Mouse (Mus musculus) hindbrain, embryonic 11.5 days (tissue): ENCODE measurements at regions not wholly inside any gene's neighbourhood (a gene's known extent, or its start where the extent isn't known, plus 50 kb on each side); places are given as distances from the start of the nearest gene placed in this dataset.

Source experiments
- ATAC-seq: fragments of 200-750 bp; cut with Nextera tagmentation; 2 replicates; pipeline ENCODE4 v1.8.0; 2017; ENCODE audit warnings: mild to moderate bottlenecking, moderate TSS enrichment, moderate library complexity; ENCODE audit not compliant: low FRiP score
- DNase-seq: peaks from one replicate; pipeline ENCODE4 v3.0.0-alpha.2; 2015; ENCODE audit warnings: low spot score
- H3K27ac ChIP-seq: fragments of 300-500 bp; sonication (generic); 2 replicates; pipeline ENCODE4 v1.5.1; 2014; ENCODE audit warnings: mild to moderate bottlenecking, low read depth, low read length
- H3K27me3 ChIP-seq: fragments of 300-500 bp; sonication (generic); 2 replicates; pipeline ENCODE4 v1.6.1; 2014; ENCODE audit warnings: mild to moderate bottlenecking, low read length, moderate library complexity, mixed read lengths; ENCODE audit not compliant: control insufficient read depth, insufficient read depth
- H3K36me3 ChIP-seq: fragments of 300-500 bp; sonication (generic); 2 replicates; pipeline ENCODE4 v1.6.1; 2014; ENCODE audit warnings: mild to moderate bottlenecking, low read length, moderate library complexity, mixed read lengths; ENCODE audit not compliant: control insufficient read depth, insufficient read depth
- H3K4me1 ChIP-seq: fragments of 300-500 bp; sonication (generic); replicated peaks from 2 replicates; pipeline ENCODE4 v1.6.1; 2014; ENCODE audit warnings: low read length, mixed read lengths; ENCODE audit not compliant: control insufficient read depth, insufficient read depth
- H3K4me2 ChIP-seq: fragments of 300-500 bp; sonication (generic); replicated peaks from 2 replicates; pipeline ENCODE4 v1.6.1; 2014; ENCODE audit warnings: mild to moderate bottlenecking, low read depth, low read length
- H3K4me3 ChIP-seq: fragments of 300-500 bp; sonication (generic); 2 replicates; pipeline ENCODE4 v1.5.1; 2014; ENCODE audit warnings: low read depth, low read length
- H3K9ac ChIP-seq: fragments of 300-500 bp; sonication (generic); 2 replicates; pipeline ENCODE4 v1.6.1; 2014; ENCODE audit warnings: low read depth, low read length
- H3K9me3 ChIP-seq: fragments of 300-500 bp; sonication (generic); 2 replicates; pipeline ENCODE4 v1.6.1; 2016; ENCODE audit warnings: low read length; ENCODE audit not compliant: control insufficient read depth
- WGBS: fragments of 180-500 bp; shearing (Covaris S2); extraction: QIAGEN DNeasy Blood & Tissue Kit; methylation state at CpG from one replicate; pipeline ENCODE4 v1.1.7; 2014; 5-methylcytosine and 5-hydroxymethylcytosine counted together

GRCm38 (mm10) chr11:18495108-18495757, 523.6 kb downstream of the Meis1 start:
- Histone ChIP-seq H3K4me3 (no peak overlapping the region), H3K27me3 (no peaks in the 10 kb centered on the region), H3K4me2 (no peak overlapping the region), H3K9ac (no peak overlapping the region), H3K9me3 (no peaks in the 10 kb centered on the region), H3K4me1 (no peaks in the 10 kb centered on the region), H3K36me3 (no peaks in the 10 kb centered on the region), H3K27ac (no peak overlapping the region)
- no peak for ATAC-seq
- no peak for DNase-seq
- WGBS: 72% methylated on average over 6 of the region's 6 CpGs

GRCm38 (mm10) chr11:18493981-18494380, 524.8 kb downstream of the Meis1 start:
- H3K9me3 ChIP-seq: no peaks in the 10 kb centered on the region
- H3K4me1 ChIP-seq: no peaks in the 10 kb centered on the region
- ATAC-seq (no peak), DNase-seq (no peak)
- H3K27me3 ChIP-seq: no peaks in the 10 kb centered on the region
- WGBS: 45% methylated on average over 5 of the region's 5 CpGs
- no peak overlapping the region for H3K4me3 ChIP-seq
- no peak overlapping the region for H3K27ac ChIP-seq
- H3K4me2 ChIP-seq: no peak overlapping the region
- H3K9ac ChIP-seq: no peak overlapping the region
- no peaks in the 10 kb centered on the region for H3K36me3 ChIP-seq

- Histone ChIP-seq H3K27me3 (no peaks in the 10 kb centered on the region), H3K4me2 (no peak overlapping the region), H3K4me3 (no peak overlapping the region), H3K4me1 (no peaks in the 10 kb centered on the region), H3K9me3 (no peaks in the 10 kb centered on the region), H3K36me3 (no peaks in the 10 kb centered on the region), H3K27ac (no peak overlapping the region), H3K9ac (no peak overlapping the region)
- no peak for ATAC-seq
- WGBS: 49% methylated on average over 2 of the region's 2 CpGs
- no peak for DNase-seq
Measured at GRCm38 (mm10) chr11:18493086-18493485, 525.7 kb downstream of the Meis1 start.

GRCm38 (mm10) chr11:18489517-18490256, 529.1 kb downstream of the Meis1 start:
- 79% methylated on average over 9 of the region's 9 CpGs for WGBS
- no peak for ATAC-seq

GRCm38 (mm10) chr11:18478841-18479240, 525.2 kb upstream of the Etaa1 start:
- DNase-seq (no peak), ATAC-seq (no peak)
- no peaks in the 10 kb centered on the region for H3K27me3 ChIP-seq
- H3K4me2 ChIP-seq: no peak overlapping the region
- H3K4me3 ChIP-seq: no peak overlapping the region
- H3K9ac ChIP-seq: no peak overlapping the region
- no peak overlapping the region for H3K27ac ChIP-seq
- no peaks in the 10 kb centered on the region for H3K36me3 ChIP-seq
- H3K4me1 ChIP-seq: no peaks in the 10 kb centered on the region
- no peaks in the 10 kb centered on the region for H3K9me3 ChIP-seq

More at GRCm38 (mm10) chr11:18489517-18490256, 529.1 kb downstream of the Meis1 start:
- no peaks in the 10 kb centered on the region for H3K27me3 ChIP-seq
- H3K9ac ChIP-seq: no peak overlapping the region
- no peaks in the 10 kb centered on the region for H3K4me1 ChIP-seq
- DNase-seq: no peak
- H3K4me2 ChIP-seq: no peak overlapping the region
- H3K9me3 ChIP-seq: no peaks in the 10 kb centered on the region
- no peak overlapping the region for H3K4me3 ChIP-seq
- no peaks in the 10 kb centered on the region for H3K36me3 ChIP-seq
- no peak overlapping the region for H3K27ac ChIP-seq

GRCm38 (mm10) chr11:18451271-18451670, 497.6 kb upstream of the Etaa1 start:
- H3K36me3 ChIP-seq: no peaks in the 10 kb centered on the region
- no peak overlapping the region for H3K9ac ChIP-seq
- H3K4me3 ChIP-seq: no peak overlapping the region
- no peak overlapping the region for H3K4me2 ChIP-seq
- no peaks in the 10 kb centered on the region for H3K9me3 ChIP-seq
- WGBS: 76% methylated on average over 3 of the region's 3 CpGs
- H3K27me3 ChIP-seq: no peaks in the 10 kb centered on the region
- no peak overlapping the region for H3K27ac ChIP-seq
- DNase-seq: no peak
- ATAC-seq: no peak
- no peaks in the 10 kb centered on the region for H3K4me1 ChIP-seq

- no peaks in the 10 kb centered on the region for H3K4me1 ChIP-seq
- H3K36me3 ChIP-seq: no peaks in the 10 kb centered on the region
- ATAC-seq (no peak), DNase-seq (no peak)
- H3K9me3 ChIP-seq: no peaks in the 10 kb centered on the region
- no peak overlapping the region for H3K4me3 ChIP-seq
- H3K27ac ChIP-seq: no peak overlapping the region
- no peak overlapping the region for H3K4me2 ChIP-seq
- no peaks in the 10 kb centered on the region for H3K27me3 ChIP-seq
- 91% methylated on average over 1 of the region's 1 CpGs for WGBS
- H3K9ac ChIP-seq: no peak overlapping the region
Measured at GRCm38 (mm10) chr11:18448879-18449278, 495.2 kb upstream of the Etaa1 start.

GRCm38 (mm10) chr11:18444600-18444999, 490.9 kb upstream of the Etaa1 start:
- WGBS: 74% methylated on average over 8 of the region's 8 CpGs

GRCm38 (mm10) chr11:18444101-18444500, 490.4 kb upstream of the Etaa1 start:
- ATAC-seq (no peak), DNase-seq (no peak)
- Histone ChIP-seq H3K4me2 (no peak overlapping the region), H3K27me3 (no peaks in the 10 kb centered on the region), H3K27ac (no peak overlapping the region), H3K9ac (no peak overlapping the region), H3K36me3 (no peaks in the 10 kb centered on the region), H3K4me3 (no peak overlapping the region), H3K9me3 (no peaks in the 10 kb centered on the region), H3K4me1 (no peaks in the 10 kb centered on the region)
- WGBS: 63% methylated on average over 5 of the region's 5 CpGs

More at GRCm38 (mm10) chr11:18444600-18444999, 490.9 kb upstream of the Etaa1 start:
- H3K4me1 ChIP-seq: no peaks in the 10 kb centered on the region
- H3K9me3 ChIP-seq: no peaks in the 10 kb centered on the region
- no peak overlapping the region for H3K9ac ChIP-seq
- H3K27ac ChIP-seq: no peak overlapping the region
- no peak overlapping the region for H3K4me3 ChIP-seq
- DNase-seq (no peak), ATAC-seq (no peak)
- H3K27me3 ChIP-seq: no peaks in the 10 kb centered on the region
- H3K4me2 ChIP-seq: no peak overlapping the region
- H3K36me3 ChIP-seq: no peaks in the 10 kb centered on the region
